10 mouse cellular contexts compared by ENCODE assay signal in genomic region chr17:10094108-10094521, GRCm38 (mm10).
DNase-seq lines count a peak whose midpoint lies in the region; ATAC-seq and TF ChIP-seq lines count a peak whose summit lies in the region.
"Had no signal": no experiment of that assay in that cellular context is flagged by ENCODE, and none has a peak within 500 bp of the region (broad histone marks: within the 10 kb centered on the region; RNA-seq: fewer than 3 reads in every experiment).

No protein-coding gene starts in this region.

- DNase-seq in heart, adult 18-20 months = peak; percentile 88 to 95
- peak; percentile 64 to 74 for DNase-seq in gastrocnemius, postnatal 36 days
- peak; percentile 59 for DNase-seq in kidney, postnatal 0 days (ENCODE audit: low spot score)
- DNase-seq in ovary, postnatal 36 days (ENCODE audit: low spot score) = peak; percentile 32
- no peak for DNase-seq in right cerebral cortex, postnatal 36 days (ENCODE audit: low spot score in 2 of 2)
- no peak for DNase-seq in cerebellum, adult 11 months

- no peaks in the 10 kb centered on the region for H3K36me3 ChIP-seq in heart, embryonic 12.5 days
- H3K36me3 ChIP-seq in kidney, postnatal 0 days (ENCODE audit: insufficient read depth, low read length) = no peaks in the 10 kb centered on the region
- H3K36me3 ChIP-seq: embryonic facial prominence, embryonic 15.5 days had no signal

- peaks cover 6% of the 10 kb centered on the region; the same call in 1 of the 2 replicates for H3K9me3 ChIP-seq in heart, embryonic 12.5 days (replicated peaks)
- no peaks in the 10 kb centered on the region for H3K9me3 ChIP-seq in kidney, postnatal 0 days (replicated peaks; ENCODE audit: low read length)

- no peak overlapping the region for H3K4me3 ChIP-seq in heart, embryonic 12.5 days
- no peak overlapping the region for H3K4me3 ChIP-seq in kidney, postnatal 0 days (replicated peaks; ENCODE audit: low read depth, low read length)
- H3K4me3 ChIP-seq: embryonic facial prominence, embryonic 15.5 days had no signal

- no peak overlapping the region for H3K9ac ChIP-seq in heart, embryonic 12.5 days
- H3K9ac ChIP-seq in kidney, postnatal 0 days (ENCODE audit: low read depth, low read length) = no peak overlapping the region
- H3K9ac ChIP-seq: embryonic facial prominence, embryonic 15.5 days had no signal

- ATAC-seq in heart, embryonic 12.5 days (ENCODE audit: insufficient number of reproducible peaks, low FRiP score) = no peak
- no peak for ATAC-seq in kidney, postnatal 0 days (replicated peaks; ENCODE audit: low FRiP score, low read depth)
- no peak for ATAC-seq in inflammation-experienced regulatory T-cells, adult 6 months
- ATAC-seq: activated CD4-positive, CD25-positive, alpha-beta regulatory T cell, adult 4 months had no signal

- H3K27me3 ChIP-seq in heart, embryonic 12.5 days (replicated peaks) = no peaks in the 10 kb centered on the region
- no peaks in the 10 kb centered on the region for H3K27me3 ChIP-seq in kidney, postnatal 0 days (ENCODE audit: insufficient read depth, low read length)
- H3K27me3 ChIP-seq: embryonic facial prominence, embryonic 15.5 days had no signal

- intact Hi-C loops in gastrocnemius, postnatal 36 days (cut with DNase I) = loop anchor here (10.0 kb wide), 1 partner anchor 329 kb away; no protein-coding TSS in a partner anchor

- H3K4me1 ChIP-seq in heart, embryonic 12.5 days (replicated peaks) = peaks cover 12% of the 10 kb centered on the region
- 0 out of 2 replicates have a peak, but pooled peaks cover 8% of the 10 kb centered on the region for H3K4me1 ChIP-seq in kidney, postnatal 0 days (replicated peaks; ENCODE audit: insufficient read depth, low read length)

- 64% methylated on average over 3 of the region's 3 CpGs for WGBS in heart, embryonic 12.5 days
- WGBS in kidney, postnatal 0 days = 46% methylated on average over 3 of the region's 3 CpGs

- no peak for TF ChIP-seq CTCF in kidney, postnatal 0 days (IDR thresholded peaks at IDR 0.05; ENCODE audit: low read depth)

- H3K27ac ChIP-seq in heart, embryonic 12.5 days (ENCODE audit: poor library complexity, severe bottlenecking) = no peak overlapping the region
- peak overlapping the region; percentile 62 for H3K27ac ChIP-seq in kidney, postnatal 0 days
- H3K27ac ChIP-seq: embryonic facial prominence, embryonic 15.5 days had no signal

- no peak overlapping the region for H3K4me2 ChIP-seq in heart, embryonic 12.5 days
- no peak overlapping the region for H3K4me2 ChIP-seq in kidney, postnatal 0 days (ENCODE audit: low read length)
- H3K4me2 ChIP-seq: embryonic facial prominence, embryonic 15.5 days had no signal

Comparison
In these comparisons a context has a peak if more than half of its experiments do, and no peak if none do; other contexts are left out.
1. DNase-seq: peak in heart, adult 18-20 months (2 of 2), gastrocnemius, postnatal 36 days (2 of 2), kidney, postnatal 0 days (single experiment) and ovary, postnatal 36 days (single experiment); none in right cerebral cortex, postnatal 36 days (0 of 2) and cerebellum, adult 11 months (single experiment).